Mouse (Mus musculus) liver (tissue): ENCODE measurements around the gene 1700016C15Rik.

Source experiments
- DNase-seq: peaks from one replicate; pipeline ENCODE4 v3.0.0-alpha.2; 2020; ENCODE audit warnings: mixed read lengths

The 1700016C15Rik gene

GRCm38 (mm10) chr1:177729043-177730024 lies at the start of gene 1700016C15Rik:
Gene 1700016C15Rik (plus strand): TSS chr1:177729814.
- DNase-seq, result no peak

GRCm38 (mm10) chr1:177681239-177681638 lies 48.4 kb upstream of the 1700016C15Rik start:
- DNase-seq, result peak; percentile 58

- DNase-seq, result no peak
Observed at GRCm38 (mm10) chr1:177683931-177684836, 45.4 kb upstream of the 1700016C15Rik start.

- DNase-seq, result no peak
Observed at GRCm38 (mm10) chr1:177684901-177685300, 44.7 kb upstream of the 1700016C15Rik start.

- DNase-seq, result no peak
Observed at GRCm38 (mm10) chr1:177686137-177686536, 43.5 kb upstream of the 1700016C15Rik start.

- no peak for DNase-seq
Observed at GRCm38 (mm10) chr1:177686982-177687381, 42.6 kb upstream of the 1700016C15Rik start.

GRCm38 (mm10) chr1:177692491-177692890 lies 37.1 kb upstream of the 1700016C15Rik start:
- DNase-seq, result no peak

GRCm38 (mm10) chr1:177693486-177694252 lies 35.9 kb upstream of the 1700016C15Rik start:
- no peak for DNase-seq

- DNase-seq, result no peak
Observed at GRCm38 (mm10) chr1:177700560-177700959, 29.1 kb upstream of the 1700016C15Rik start.

- peak; percentile 64 for DNase-seq
Observed at GRCm38 (mm10) chr1:177702481-177703146, 27.0 kb upstream of the 1700016C15Rik start.

GRCm38 (mm10) chr1:177703147-177703807 lies 26.3 kb upstream of the 1700016C15Rik start:
- DNase-seq, result no peak

- DNase-seq, result no peak
Observed at GRCm38 (mm10) chr1:177705204-177705603, 24.4 kb upstream of the 1700016C15Rik start.

GRCm38 (mm10) chr1:177707571-177707970 lies 22.0 kb upstream of the 1700016C15Rik start:
- DNase-seq, result no peak

GRCm38 (mm10) chr1:177708583-177709055 lies 21.0 kb upstream of the 1700016C15Rik start:
- DNase-seq, result no peak

- no peak for DNase-seq
Observed at GRCm38 (mm10) chr1:177711000-177711399, 18.6 kb upstream of the 1700016C15Rik start.

- DNase-seq, result no peak
Observed at GRCm38 (mm10) chr1:177711418-177711817, 18.2 kb upstream of the 1700016C15Rik start.

- no peak for DNase-seq
Observed at GRCm38 (mm10) chr1:177713635-177714396, 15.8 kb upstream of the 1700016C15Rik start.

- DNase-seq, result no peak
Observed at GRCm38 (mm10) chr1:177714397-177715012, 15.1 kb upstream of the 1700016C15Rik start.

- DNase-seq, result peak; percentile 15
Observed at GRCm38 (mm10) chr1:177716448-177716847, 13.2 kb upstream of the 1700016C15Rik start.
